Mouse (Mus musculus): ENCODE measurements around the gene Tmem102.
A peak's percentile ranks its signal among the peaks of the same experiment; 100 is the strongest.

Tmem102 gene

DNA sequence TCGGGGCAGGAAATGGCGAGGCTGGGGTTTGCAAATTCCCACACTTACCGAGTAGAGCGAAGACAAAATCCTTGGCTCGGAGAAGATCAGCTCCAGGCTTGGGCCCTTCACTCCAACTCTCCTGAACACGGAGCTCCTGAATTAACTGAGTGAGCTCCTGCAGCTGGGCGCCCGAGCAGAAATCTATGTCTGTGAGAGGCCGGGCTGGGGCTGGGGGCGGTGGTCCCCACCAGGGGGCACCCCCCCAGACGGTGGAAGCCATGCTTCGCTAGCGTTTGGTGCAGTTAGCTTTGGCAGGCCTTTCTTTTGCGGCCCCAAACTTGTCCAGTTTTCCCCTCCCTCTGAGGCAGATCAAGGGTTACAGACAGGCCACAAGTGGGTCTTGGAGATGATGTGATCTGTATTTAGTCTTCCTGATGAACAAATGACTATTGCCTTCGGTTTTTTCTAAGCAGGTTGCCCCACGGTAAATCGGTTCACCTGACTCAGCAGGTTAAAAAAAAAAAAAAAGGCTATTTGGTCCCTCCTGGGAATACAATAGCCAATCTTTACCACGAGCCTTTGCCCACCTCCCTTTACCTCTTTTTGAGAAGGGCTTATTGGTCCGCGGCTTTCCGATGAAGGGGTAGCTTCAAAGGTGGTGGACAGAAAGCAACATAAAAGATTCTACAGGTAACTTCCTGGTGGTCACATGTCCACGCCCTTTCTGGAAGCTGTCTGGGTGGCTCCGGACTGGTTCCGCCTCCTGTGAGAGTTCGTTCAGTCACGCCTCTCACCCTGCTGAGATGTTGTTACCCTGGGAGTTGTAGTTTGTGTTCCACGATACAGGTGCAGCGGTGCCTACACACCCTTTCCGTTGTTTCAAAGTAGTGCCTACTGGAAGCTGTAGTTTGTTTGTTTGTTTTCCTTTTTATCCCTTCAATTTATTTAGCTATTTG, at the start of gene Tmem102:
Gene Tmem102, minus strand, starts transcription at position 653 of the 938 bp plus-strand sequence.
- no peak for DNase-seq

DNA sequence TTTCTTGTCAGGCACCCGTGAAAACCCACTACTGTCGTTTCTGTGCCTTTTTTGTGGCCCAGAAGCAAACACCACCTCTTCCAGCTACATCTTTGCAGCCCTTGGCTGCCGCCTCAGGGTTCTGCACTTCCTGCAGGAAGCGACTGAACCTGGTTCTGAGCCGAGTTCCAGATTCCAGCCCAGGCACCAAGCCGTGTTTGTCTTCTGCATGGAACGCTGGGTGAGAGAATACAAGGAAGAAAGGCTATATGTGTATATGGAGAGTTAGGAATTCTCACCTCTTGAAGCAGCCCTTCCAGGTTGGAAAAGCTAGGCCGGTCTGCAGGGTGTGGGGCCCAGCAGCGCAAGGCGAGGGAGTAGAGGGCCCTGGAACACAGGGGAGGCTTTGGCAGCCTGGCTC, 49.3 kb upstream of the Tmem102 start:
- no peak for DNase-seq

DNA sequence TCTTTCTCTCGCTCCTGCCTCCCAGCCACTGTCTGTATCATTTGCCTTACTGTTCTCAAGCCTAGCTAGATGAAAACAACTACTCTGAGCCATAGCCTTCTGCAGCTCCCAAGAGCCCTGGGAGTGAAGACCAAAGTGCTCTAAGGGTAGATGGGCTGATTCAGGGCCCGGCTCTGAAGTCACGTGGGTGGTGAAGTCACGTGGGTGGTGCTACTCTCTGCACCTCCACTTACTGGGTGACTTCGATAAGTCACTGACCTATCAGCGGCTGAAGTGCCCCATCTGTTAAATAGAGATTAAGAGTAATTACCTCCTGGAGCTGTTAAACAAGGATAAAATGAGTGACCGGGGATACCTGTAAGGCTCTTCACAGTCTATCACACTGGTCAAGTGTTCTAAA, 48.6 kb upstream of the Tmem102 start:
- DNase-seq, result peak; percentile 93

- DNase-seq, result no peak
Observed at GRCm38 (mm10) chr11:69850754-69851153, 45.3 kb upstream of the Tmem102 start.

DNA sequence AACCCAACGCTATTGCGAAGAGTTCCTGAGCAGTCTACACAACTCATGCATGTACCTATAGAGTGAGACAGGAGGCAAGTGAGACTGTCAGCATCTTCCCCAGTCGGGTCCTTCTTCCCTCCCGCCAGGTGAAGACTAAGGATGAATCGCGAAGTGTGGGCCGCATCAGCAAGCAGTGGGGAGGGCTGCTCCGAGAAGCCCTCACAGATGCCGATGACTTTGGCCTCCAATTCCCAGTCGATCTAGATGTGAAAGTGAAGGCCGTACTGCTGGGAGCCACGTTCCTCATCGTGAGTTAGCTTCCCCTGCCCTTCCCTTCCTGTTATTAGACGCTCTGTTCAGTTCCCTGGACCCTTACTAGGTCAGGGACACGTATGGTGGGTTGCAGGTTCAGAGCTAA, 44.5 kb upstream of the Tmem102 start:
- DNase-seq, result no peak

DNA sequence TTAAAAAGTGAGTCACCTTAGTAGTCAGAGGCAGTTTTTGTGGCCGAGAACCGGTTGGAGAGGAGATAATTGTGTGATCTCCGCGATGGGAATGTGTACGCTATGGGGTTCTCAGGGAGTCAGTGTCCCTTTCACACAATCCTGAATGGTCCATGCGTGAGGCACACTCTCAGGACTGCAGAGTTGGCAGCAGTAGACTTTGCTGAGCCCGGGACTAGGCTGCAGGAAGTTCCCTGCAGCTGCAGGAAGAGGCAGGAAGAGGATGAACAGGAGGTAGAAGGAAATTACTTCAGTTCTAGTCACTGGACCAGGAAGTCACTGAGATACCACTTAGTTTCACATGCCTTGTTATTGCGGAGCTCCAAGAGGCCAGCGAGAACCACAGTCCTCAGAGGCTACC, 43.7 kb upstream of the Tmem102 start:
- DNase-seq, result no peak

GRCm38 (mm10) chr11:69848021-69848420, 42.6 kb upstream of the Tmem102 start:
- no peak for DNase-seq

DNA sequence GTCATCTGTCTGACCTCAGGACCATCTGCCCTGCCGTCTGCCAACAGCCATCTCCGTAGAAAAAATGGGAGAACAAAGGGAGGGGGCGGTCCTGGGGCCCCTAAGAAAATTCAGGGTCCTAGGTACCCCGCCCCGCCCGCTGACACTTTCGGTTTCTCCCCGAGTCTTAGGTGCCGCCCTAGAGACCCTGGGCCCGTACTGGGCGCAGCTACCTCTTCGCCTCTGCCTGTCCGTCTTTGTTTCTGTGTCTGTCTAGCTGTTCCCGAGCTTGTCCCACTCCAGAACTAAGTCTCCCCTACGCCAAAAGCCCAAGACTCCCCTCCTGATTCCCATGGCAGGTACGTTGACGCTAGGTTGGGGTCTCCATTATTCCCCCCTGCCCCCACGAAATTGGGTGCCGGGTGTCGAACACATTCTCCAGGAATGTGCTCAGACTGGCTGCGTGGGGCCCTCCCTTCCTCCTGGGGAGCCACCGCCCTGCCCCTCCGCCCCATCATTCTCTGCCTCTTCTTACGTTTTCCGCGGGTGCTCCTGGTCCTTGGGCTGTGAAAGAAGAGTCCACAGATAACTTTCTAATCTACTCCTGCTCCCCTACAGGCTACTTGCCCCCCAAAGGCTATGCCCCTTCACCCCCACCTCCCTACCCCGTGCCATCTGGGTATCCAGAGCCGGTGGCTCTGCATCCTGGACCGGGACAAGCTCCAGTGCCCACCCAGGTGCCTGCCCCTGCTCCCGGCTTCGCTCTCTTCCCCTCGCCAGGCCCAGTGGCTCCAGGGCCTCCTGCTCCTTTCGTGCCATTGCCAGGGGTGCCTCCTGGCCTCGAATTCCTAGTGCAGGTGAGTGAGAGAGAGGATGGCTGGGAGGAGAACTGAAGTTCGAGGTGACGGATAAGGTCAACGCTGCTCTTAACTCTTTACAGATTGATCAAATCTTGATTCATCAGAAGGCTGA, 41.6 kb upstream of the Tmem102 start:
- peak; percentile 85 for DNase-seq

DNA sequence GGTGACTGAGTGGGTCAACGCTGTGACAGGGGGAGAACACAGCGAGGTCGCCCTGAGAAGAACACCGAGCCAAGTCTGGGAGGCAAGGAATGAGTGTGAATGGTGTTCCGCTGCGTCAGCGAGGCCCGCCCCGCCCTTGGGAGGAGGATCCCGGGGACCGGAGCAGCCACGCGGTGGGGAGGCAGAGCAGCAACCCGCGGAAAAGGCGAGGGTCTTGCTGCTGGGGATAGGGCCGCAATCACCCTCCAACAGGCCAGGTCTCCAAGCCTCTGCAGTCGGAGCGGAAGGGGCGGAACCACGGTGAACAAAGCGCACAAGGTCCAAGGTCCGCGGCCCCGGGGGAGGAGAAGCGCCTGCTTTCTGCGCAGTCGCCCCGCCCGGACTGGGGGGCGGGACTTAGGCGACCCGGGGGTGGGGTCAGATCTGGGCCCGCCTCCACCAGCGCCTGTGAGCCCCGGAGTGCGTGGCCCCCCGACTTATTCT, 40.8 kb upstream of the Tmem102 start, which contains the start of gene Plscr3:
Gene Plscr3, plus strand, starts transcription at position 179 of the 483 bp plus-strand sequence.
- DNase-seq, result peak; percentile 95

DNA sequence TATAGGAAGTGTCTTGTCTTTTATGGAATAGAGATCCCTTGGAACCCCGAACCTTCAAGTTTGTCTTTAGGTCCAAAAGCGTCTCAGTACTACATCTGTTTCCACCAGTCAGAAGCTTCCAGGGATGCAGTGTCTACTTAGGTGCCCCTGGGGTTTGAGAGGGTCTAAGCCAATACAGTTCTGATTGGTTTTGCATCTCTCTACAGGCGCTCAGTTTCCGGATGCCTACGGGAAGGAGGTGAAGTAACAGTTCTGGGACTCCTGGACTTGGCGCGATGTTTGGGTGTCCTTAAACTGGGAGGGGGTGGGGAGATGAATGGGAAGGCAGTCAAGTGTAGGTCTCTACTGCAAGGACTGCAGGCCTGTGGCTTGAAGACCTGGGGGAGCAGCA, 33.3 kb upstream of the Tmem102 start:
- peak; percentile 45 for DNase-seq

- peak; percentile 95 for DNase-seq
Observed at GRCm38 (mm10) chr11:69837952-69838713, 32.7 kb upstream of the Tmem102 start, which contains the start of gene Tmem256. Tmem256 (plus strand) TSS chr11:69838514.

GRCm38 (mm10) chr11:69837604-69837951, 32.2 kb upstream of the Tmem102 start, which contains the start of gene Nlgn2:
Nlgn2 (minus strand) TSS chr11:69837784.
- DNase-seq, result no peak

DNA sequence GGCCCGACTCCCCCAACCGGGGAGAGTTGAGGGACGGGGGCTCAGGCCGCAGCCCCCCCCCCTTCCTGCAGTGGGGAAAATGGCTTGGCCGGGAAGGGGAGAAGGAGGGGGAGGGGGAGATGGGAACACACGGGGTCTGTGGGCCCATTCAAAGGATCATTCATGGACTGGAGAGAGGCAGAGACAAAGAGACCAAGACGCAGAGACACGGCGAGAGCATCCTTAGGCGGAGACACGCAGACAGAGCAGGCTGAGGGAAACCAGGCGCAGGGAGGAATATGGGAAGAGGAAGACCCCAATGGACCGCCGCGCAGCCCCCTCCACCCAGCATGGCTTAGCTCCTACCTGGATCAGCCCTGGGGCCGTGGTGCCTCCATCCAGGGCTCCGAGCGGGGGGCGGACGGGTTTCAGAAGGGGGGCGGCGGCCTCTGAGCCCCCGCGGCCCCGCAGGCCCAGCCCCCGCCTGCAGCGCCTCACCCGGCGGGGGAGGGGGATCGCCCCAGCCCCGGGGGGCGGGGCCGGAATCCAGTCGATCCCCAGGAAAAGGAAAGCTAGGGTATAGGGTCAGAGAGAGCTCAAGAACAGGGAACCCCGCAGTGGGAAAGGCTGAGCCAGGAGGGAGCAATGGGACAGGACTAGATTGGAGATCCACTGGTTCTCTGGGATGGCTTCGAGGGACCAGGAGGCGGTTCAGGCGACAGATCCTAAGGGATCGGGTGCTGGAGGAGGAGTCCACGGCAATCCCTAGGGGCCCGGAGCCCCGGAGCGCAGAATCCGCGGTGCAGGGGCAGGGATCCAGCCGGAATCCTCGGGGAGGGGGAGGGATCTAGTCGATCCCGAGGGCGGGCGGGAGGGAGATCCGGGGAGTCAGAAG, 31.5 kb upstream of the Tmem102 start:
- peak; percentile 33 for DNase-seq

DNA sequence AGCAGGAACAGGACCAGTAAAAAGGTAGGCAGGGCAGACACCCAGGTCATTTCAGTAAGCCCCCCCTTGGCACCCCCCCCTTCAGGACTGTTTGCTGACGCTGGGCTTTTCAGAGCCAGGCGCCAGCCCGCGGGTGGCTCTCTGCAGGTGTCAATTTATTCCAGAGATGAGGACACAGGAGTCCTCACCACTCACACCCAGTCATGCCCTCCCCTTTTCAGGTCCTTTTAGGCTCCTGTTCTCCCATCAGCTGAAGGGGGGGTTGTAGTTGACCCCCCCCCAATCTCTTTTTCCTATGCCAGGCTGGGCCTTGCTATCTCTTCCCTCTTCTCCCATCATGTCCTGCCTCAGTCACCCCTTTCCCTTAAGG, 30.5 kb upstream of the Tmem102 start:
- DNase-seq, result no peak

DNA sequence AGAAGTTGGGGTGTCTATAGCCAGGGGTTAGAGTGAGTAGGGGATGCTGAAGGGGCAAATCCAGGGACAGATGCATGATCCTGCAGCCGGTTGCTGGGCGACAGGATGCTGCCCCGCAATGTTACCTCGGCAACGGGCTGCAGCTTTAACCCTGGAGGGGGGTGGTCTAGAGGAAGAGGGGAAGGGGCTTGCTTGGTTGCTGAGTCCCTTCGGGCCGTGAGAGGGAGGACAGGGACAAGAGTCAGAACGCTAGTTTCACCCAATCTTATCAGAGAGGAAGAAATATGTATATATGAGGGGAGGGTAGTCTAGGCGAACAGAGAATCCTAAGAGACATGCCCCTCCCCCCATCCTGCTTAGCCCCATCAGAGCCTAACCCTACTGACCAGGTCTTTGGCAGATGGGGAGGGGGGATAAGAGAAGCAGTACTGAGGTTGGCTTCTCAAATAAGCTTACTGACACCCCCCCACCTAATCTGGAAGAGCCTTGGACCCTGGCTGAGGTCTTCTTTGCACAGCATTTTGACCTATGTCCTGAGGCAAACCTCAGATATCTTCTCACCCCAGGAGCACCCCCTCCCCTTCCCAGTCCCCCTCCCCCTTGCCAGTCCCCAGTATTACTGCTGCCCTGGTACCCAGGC, 30.0 kb upstream of the Tmem102 start:
- DNase-seq, result no peak

DNA sequence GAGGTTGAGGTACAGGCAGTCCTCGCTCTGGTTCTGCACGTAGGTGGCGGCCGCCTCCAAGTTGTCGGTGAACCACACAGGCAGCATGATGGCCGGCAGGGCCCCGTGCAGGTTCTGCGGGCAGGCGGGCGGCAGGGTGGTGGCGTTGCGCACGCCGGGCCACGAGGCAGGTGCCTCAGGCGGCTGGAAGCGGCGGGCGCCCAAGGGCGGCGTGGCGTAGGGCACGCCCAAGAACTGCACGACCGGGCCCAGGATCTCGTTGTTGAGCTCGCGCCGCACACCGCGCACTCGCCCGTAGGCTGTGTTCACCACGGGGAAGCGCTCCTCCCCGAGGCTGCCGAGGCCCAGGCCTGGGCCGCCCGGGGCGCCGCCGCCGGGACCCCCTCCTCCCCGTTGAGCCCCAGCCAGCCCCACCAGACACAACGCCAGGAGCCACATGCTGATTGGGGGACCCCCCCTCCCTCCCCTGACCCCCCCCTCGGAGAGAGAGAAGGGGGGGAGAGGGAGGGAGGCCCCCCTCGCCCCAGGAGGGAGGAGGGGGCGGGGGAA, 28.7 kb upstream of the Tmem102 start:
- peak; percentile 79 for DNase-seq

- DNase-seq, result no peak
Observed at GRCm38 (mm10) chr11:69833554-69833953, 28.1 kb upstream of the Tmem102 start.

GRCm38 (mm10) chr11:69828832-69829231, 23.4 kb upstream of the Tmem102 start:
- DNase-seq, result no peak

DNA sequence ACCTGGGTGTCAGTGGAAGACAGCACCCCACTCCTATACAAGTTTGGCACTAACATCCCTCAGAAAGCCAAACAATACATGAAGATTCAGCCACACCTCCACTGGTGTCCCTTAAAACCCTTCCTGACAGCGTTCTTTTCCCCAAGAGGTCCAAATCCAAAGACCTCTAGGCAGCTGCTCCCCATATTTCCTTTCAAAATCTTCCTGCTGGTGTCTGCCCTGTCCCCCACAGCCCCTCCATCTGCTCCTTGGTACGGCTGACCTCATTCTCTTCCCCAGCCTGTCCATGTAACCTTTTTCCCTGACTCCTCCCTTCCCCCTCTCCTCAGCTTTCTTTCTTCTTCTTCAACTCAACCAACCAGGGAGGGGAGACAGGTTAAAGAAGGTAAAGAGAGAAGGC, 18.0 kb upstream of the Tmem102 start:
- DNase-seq, result no peak

DNA sequence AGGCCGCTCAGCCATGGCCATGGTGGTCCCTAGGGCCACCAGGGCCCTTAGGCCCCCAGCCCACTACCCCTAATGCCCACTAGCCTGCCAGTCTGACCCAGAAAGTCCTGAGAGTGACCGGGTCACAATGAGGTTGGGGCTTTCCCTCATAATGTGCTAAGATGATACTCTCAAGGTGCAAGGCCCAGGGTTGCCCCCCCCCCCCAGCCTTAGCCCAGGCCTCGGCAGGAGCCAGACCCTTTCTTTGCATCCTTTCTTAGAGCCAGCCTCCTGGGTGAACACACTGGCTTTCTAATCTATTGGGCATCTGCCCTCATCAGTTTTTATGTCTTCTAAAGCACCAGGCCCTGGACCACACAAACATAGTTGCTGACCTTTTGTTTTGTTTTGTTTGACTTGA, 16.7 kb upstream of the Tmem102 start, which contains the start of gene Spem1:
Gene Spem1, minus strand, starts transcription at position 101 of the 400 bp plus-strand sequence.
- DNase-seq, result no peak
